Mouse (Mus musculus) neural tube, embryonic 13.5 days (tissue): ENCODE measurements around the gene Rexo5. TPM values are rescaled to one million over a fixed set of nuclear protein-coding genes. Genes with fewer than 3 reads are reported as not detected.

Source experiments
- ATAC-seq: fragments of 200-750 bp; cut with Nextera tagmentation; 2 replicates; pipeline ENCODE4 v1.8.0; 2017; ENCODE audit warnings: low read depth, mild to moderate bottlenecking, moderate TSS enrichment, moderate library complexity
- H3K27ac ChIP-seq: fragments of 300-500 bp; sonication (generic); replicated peaks from 2 replicates; pipeline ENCODE4 v1.5.1; 2015; ENCODE audit warnings: moderate library complexity, mild to moderate bottlenecking, inconsistent platforms
- H3K27me3 ChIP-seq: fragments of 300-500 bp; sonication (generic); 2 replicates; pipeline ENCODE4 v1.6.1; 2015; ENCODE audit warnings: mild to moderate bottlenecking, inconsistent platforms
- H3K36me3 ChIP-seq: fragments of 300-500 bp; sonication (generic); 2 replicates; pipeline ENCODE4 v1.6.1; 2015; ENCODE audit warnings: mild to moderate bottlenecking, inconsistent platforms
- H3K4me1 ChIP-seq: fragments of 300-500 bp; sonication (generic); replicated peaks from 2 replicates; pipeline ENCODE4 v1.6.1; 2015; ENCODE audit warnings: inconsistent platforms
- H3K4me2 ChIP-seq: fragments of 300-500 bp; sonication (generic); 2 replicates; pipeline ENCODE4 v1.6.1; 2015; ENCODE audit warnings: inconsistent platforms, mild to moderate bottlenecking, moderate library complexity
- H3K4me3 ChIP-seq: fragments of 300-500 bp; sonication (generic); 2 replicates; pipeline ENCODE4 v1.5.1; 2015; ENCODE audit warnings: mild to moderate bottlenecking, inconsistent platforms
- H3K9ac ChIP-seq: fragments of 300-500 bp; sonication (generic); 2 replicates; pipeline ENCODE4 v1.6.1; 2015; ENCODE audit warnings: moderate library complexity, mild to moderate bottlenecking, inconsistent platforms
- H3K9me3 ChIP-seq: fragments of 300-500 bp; sonication (generic); 2 replicates; pipeline ENCODE4 v1.6.1; 2016; ENCODE audit warnings: inconsistent platforms
- WGBS: fragments of 180-500 bp; shearing (Covaris S2); methylation state at CpG from one replicate; pipeline ENCODE4 v1.1.7; 2015; 5-methylcytosine and 5-hydroxymethylcytosine counted together
- polyA plus RNA-seq: library from polyadenylated mRNA; unstranded; fragments of >200 nt; fragmentation: Nextera tagmentation; extraction: Ambion mirVana; gene quantifications from 2 replicates; pipeline ENCODE4 v1.2.1, GENCODE M21; 2015

The Rexo5 gene
- polyA plus RNA-seq, 1 experiment from 2014 or later: 12.7 TPM

DNA sequence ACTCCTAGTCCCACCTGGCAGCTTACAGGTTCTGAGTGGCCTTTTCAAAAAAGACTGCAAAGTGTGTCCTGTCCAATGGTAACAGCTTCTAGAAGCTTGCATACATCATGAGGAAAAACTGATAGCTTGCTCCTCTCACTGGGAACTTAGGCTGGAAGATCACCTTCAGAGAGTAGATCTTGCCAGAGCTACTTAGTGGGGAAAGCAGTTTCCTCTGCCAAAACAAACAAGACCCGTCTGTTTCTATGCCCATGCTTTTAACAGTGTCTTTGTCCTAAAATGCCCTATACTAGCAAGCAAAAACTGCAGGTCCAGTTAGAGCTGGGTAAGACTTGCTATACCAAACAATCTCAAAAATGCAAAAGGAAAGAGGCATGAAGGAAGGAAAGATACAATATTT is 72.3 kb downstream of the Rexo5 start:
- H3K9ac ChIP-seq: no peak overlapping the region
- H3K4me2 ChIP-seq: no peak overlapping the region
- H3K9me3 ChIP-seq: no peaks in the 10 kb centered on the region
- ATAC-seq: no peak
- H3K27ac ChIP-seq: no peak overlapping the region
- no peaks in the 10 kb centered on the region for H3K27me3 ChIP-seq
- no peak overlapping the region for H3K4me3 ChIP-seq
- 60% methylated on average over 1 of the region's 1 CpGs for WGBS
- H3K36me3 ChIP-seq: 0 out of 2 replicates have a peak, but pooled peaks cover 7% of the 10 kb centered on the region
- peaks cover 15% of the 10 kb centered on the region for H3K4me1 ChIP-seq

GRCm38 (mm10) chr7:119872204-119872603 is 78.4 kb downstream of the Rexo5 start:
- 0 out of 2 replicates have a peak, but pooled peaks cover 7% of the 10 kb centered on the region for H3K36me3 ChIP-seq
- no peaks in the 10 kb centered on the region for H3K4me1 ChIP-seq
- no peak overlapping the region for H3K9ac ChIP-seq
- H3K4me3 ChIP-seq: no peak overlapping the region
- H3K9me3 ChIP-seq: no peaks in the 10 kb centered on the region
- H3K4me2 ChIP-seq: no peak overlapping the region
- H3K27ac ChIP-seq: no peak overlapping the region
- ATAC-seq: no peak
- 96% methylated on average over 4 of the region's 4 CpGs for WGBS
- no peaks in the 10 kb centered on the region for H3K27me3 ChIP-seq

GRCm38 (mm10) chr7:119873050-119873449 is 79.2 kb downstream of the Rexo5 start:
- no peaks in the 10 kb centered on the region for H3K4me1 ChIP-seq
- no peaks in the 10 kb centered on the region for H3K9me3 ChIP-seq
- 0 out of 2 replicates have a peak, but pooled peaks cover 9% of the 10 kb centered on the region for H3K36me3 ChIP-seq
- 54% methylated on average over 2 of the region's 2 CpGs for WGBS
- H3K4me3 ChIP-seq: no peak overlapping the region
- H3K27me3 ChIP-seq: no peaks in the 10 kb centered on the region
- no peak overlapping the region for H3K9ac ChIP-seq
- ATAC-seq: no peak
- H3K27ac ChIP-seq: no peak overlapping the region
- H3K4me2 ChIP-seq: no peak overlapping the region

- Histone ChIP-seq H3K27me3 (no peaks in the 10 kb centered on the region), H3K9ac (no peak overlapping the region), H3K4me2 (no peak overlapping the region), H3K9me3 (no peaks in the 10 kb centered on the region), H3K36me3 (peaks cover 19% of the 10 kb centered on the region), H3K4me3 (no peak overlapping the region), H3K4me1 (no peaks in the 10 kb centered on the region), H3K27ac (no peak overlapping the region)
- ATAC-seq: no peak
- WGBS: 59% methylated on average over 3 of the region's 3 CpGs
Measured at GRCm38 (mm10) chr7:119875776-119876440, 82.1 kb downstream of the Rexo5 start.

GRCm38 (mm10) chr7:119879171-119879570 is 85.4 kb downstream of the Rexo5 start:
- Histone ChIP-seq H3K9me3 (no peaks in the 10 kb centered on the region), H3K4me3 (no peak overlapping the region), H3K4me1 (no peaks in the 10 kb centered on the region), H3K27ac (no peak overlapping the region), H3K9ac (no peak overlapping the region), H3K27me3 (no peaks in the 10 kb centered on the region), H3K4me2 (no peak overlapping the region), H3K36me3 (peaks cover 19% of the 10 kb centered on the region)
- 95% methylated on average over 4 of the region's 4 CpGs for WGBS
- no peak for ATAC-seq

GRCm38 (mm10) chr7:119880345-119880744 is 86.5 kb downstream of the Rexo5 start:
- Histone ChIP-seq H3K9me3 (no peaks in the 10 kb centered on the region), H3K4me2 (no peak overlapping the region), H3K4me3 (no peak overlapping the region), H3K36me3 (peaks cover 19% of the 10 kb centered on the region), H3K4me1 (no peaks in the 10 kb centered on the region), H3K9ac (no peak overlapping the region), H3K27ac (no peak overlapping the region), H3K27me3 (no peaks in the 10 kb centered on the region)
- 95% methylated on average over 5 of the region's 5 CpGs for WGBS
- no peak for ATAC-seq

- no peak overlapping the region for H3K4me3 ChIP-seq
- 89% methylated on average over 2 of the region's 2 CpGs for WGBS
- H3K27ac ChIP-seq: no peak overlapping the region
- no peaks in the 10 kb centered on the region for H3K4me1 ChIP-seq
- H3K27me3 ChIP-seq: no peaks in the 10 kb centered on the region
- H3K9me3 ChIP-seq: no peaks in the 10 kb centered on the region
- H3K4me2 ChIP-seq: no peak overlapping the region
- H3K36me3 ChIP-seq: peaks cover 19% of the 10 kb centered on the region
- no peak overlapping the region for H3K9ac ChIP-seq
- ATAC-seq: no peak
Measured at GRCm38 (mm10) chr7:119881229-119881628, 87.4 kb downstream of the Rexo5 start.

- Histone ChIP-seq H3K27ac (no peak overlapping the region), H3K9ac (no peak overlapping the region), H3K9me3 (no peaks in the 10 kb centered on the region), H3K4me2 (no peak overlapping the region), H3K27me3 (no peaks in the 10 kb centered on the region), H3K36me3 (no peaks in the 10 kb centered on the region; the same call in 1 of the 2 replicates), H3K4me3 (no peak overlapping the region), H3K4me1 (no peaks in the 10 kb centered on the region; the same call in 1 of the 2 replicates)
- 98% methylated on average over 4 of the region's 4 CpGs for WGBS
- no peak for ATAC-seq
Measured at GRCm38 (mm10) chr7:119887887-119888286, 94.1 kb downstream of the Rexo5 start.

- Histone ChIP-seq H3K4me1 (peaks cover 30% of the 10 kb centered on the region), H3K4me2 (no peak overlapping the region), H3K27ac (no peak overlapping the region), H3K4me3 (no peak overlapping the region), H3K9me3 (no peaks in the 10 kb centered on the region), H3K36me3 (no peaks in the 10 kb centered on the region), H3K9ac (no peak overlapping the region), H3K27me3 (no peaks in the 10 kb centered on the region)
- WGBS: 95% methylated on average over 1 of the region's 1 CpGs
- no peak for ATAC-seq
Measured at GRCm38 (mm10) chr7:119892198-119892597, 98.4 kb downstream of the Rexo5 start.

DNA sequence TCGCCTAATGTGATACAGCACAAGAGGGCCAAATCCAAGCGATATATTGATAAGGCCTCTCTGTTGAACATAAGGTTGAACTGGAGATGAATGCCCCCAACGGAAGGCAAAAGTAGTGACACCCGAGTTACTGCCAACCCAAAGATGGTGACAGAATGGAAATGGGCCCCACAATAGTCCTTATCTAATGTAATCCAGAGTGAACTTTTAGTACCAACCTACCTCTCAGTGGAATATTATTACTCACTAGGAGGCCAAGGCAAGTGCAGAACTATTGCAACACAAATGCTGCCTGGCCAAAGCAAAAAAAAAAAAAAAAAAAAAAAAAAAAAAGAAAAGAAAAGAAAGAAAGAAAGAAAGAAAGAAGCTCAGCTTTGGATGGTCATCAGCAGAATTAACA is 98.9 kb downstream of the Rexo5 start:
- peaks cover 35% of the 10 kb centered on the region for H3K4me1 ChIP-seq
- 94% methylated on average over 4 of the region's 4 CpGs for WGBS

DNA sequence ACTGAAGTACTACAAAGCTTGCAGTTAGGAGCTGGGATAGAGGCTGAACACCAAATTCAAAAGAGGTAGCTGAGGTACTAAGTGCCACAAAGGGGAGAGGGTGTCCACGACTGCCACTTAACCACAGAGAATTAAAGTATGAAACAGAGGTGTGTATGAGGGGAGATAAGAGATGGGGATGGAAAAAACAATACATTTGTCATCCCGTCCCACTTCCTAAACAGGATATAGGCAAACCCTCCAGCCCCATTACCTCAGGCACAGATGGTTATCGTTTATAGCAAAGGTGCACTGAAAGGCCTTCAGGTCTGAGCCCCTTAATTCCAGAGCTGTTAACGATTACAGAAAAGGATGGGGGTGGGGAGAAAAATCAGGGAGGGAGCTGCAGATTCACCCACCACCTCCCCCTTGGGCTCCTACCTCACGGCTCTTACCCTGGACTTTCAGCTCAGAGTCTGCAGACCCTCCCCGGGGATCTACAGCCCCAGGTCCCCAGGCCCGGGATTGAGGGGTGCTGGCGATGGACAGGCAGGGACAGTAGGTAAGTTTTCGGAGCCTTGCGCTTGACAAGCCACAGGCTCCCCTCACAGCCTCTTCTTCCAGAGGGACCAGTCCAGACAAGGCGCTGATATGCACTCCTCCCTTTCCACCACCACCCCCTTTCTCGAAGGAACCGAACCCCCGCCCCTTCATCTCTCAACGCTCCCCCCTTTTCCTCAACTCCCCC is 101.2 kb downstream of the Rexo5 start:
- peak overlapping the region; percentile 73 for H3K4me2 ChIP-seq

More for the DNA sequence above, 98.9 kb downstream of the Rexo5 start:
- Histone ChIP-seq H3K4me3 (no peak overlapping the region), H3K27ac (no peak overlapping the region), H3K9ac (no peak overlapping the region), H3K27me3 (no peaks in the 10 kb centered on the region), H3K36me3 (no peaks in the 10 kb centered on the region), H3K4me2 (no peak overlapping the region), H3K9me3 (no peaks in the 10 kb centered on the region)
- no peak for ATAC-seq

DNA sequence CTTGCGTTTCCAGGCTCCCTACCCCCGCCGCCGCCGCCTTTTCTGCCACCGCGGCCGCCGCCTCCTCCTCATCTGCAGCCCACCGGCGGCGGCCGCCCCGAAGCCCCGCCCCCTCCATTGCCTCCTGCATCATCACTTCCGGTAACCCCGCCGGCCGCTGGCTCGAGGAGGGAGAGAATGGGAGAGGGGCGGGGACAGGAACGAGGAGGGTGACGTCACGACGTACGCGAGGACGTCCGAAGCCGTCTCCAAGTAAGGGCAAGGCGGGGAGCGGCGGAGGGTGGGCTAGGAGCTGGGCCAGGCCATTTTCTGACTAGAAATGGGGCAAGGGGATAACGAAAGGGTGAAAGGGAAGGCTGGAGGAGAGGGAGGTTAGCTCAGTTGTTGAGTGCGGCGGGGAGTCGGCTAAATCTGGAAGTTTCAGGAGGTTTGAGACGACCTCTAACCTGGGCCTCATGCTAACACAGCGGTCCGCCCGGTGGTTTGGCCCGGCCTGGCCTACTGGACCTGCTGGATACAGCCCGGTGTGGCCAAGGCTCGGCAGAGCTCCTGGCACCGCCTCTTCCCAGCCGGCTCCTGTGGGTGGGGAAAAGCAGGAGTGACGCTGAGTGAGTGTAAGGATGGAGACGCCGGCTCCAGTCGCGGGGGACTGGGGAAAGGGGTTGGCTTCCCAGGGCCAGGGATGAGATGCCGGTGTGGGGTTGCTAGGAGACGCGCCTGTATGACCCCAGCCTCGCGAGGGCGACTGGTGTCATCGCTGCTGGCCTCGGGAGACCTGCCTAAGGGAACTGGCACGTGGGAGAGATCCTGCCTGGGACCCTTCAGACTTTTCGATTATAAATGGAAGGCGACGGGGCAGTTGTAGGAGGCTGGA is 102.1 kb downstream of the Rexo5 start, which contains the start of the genes Lyrm1 and Dcun1d3:
Lyrm1 (plus strand) TSS at position 223 of the 874 bp plus-strand sequence.
Dcun1d3 (minus strand) TSS at position 660 of the 874 bp plus-strand sequence.
- no peaks in the 10 kb centered on the region for H3K27me3 ChIP-seq
- no peaks in the 10 kb centered on the region for H3K9me3 ChIP-seq
- WGBS: under 1% methylated on average over 62 of the region's 63 CpGs
- H3K4me3 ChIP-seq: peak within 1 kb of the TSS; percentile 72
- peak within 1 kb of the TSS; percentile 97 for H3K27ac ChIP-seq
- peaks cover 41% of the 10 kb centered on the region for H3K4me1 ChIP-seq
- no peaks in the 10 kb centered on the region for H3K36me3 ChIP-seq
- ATAC-seq: peak; percentile 99
- H3K9ac ChIP-seq: peak within 1 kb of the TSS; percentile 96
- H3K4me2 ChIP-seq: peak within 1 kb of the TSS; percentile 73

More for the DNA sequence above, 101.2 kb downstream of the Rexo5 start:
- ATAC-seq: peak; percentile 76
- H3K4me1 ChIP-seq: peaks cover 41% of the 10 kb centered on the region
- no peaks in the 10 kb centered on the region for H3K36me3 ChIP-seq
- H3K9ac ChIP-seq: peak overlapping the region; percentile 96
- no peaks in the 10 kb centered on the region for H3K27me3 ChIP-seq
- H3K4me3 ChIP-seq: peak overlapping the region; percentile 72
- 2% methylated on average over 15 of the region's 15 CpGs for WGBS
- no peaks in the 10 kb centered on the region for H3K9me3 ChIP-seq
- peak overlapping the region; percentile 97 for H3K27ac ChIP-seq
